Comparison of ENCODE assay signal across 9 mouse cellular contexts in the genomic region with DNA sequence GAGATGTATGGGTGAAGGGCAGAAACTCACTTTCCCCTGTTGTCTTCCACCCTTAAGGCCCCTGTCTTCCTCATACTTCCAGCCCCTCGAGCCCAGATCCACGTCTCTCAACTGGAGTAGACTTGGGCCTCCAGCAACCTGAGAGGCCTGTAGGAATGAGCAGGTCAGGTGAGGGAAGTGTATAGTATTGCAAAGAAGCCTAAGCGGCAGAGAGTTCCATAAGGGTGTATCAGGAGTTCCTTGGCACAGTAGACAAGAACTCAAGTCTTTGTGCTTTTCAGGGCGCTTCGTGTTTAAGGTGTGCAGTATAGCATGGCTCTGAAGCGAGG. TPM values are rescaled to one million over a fixed set of nuclear protein-coding genes. Genes with fewer than 3 reads are reported as not detected.
A peak's percentile ranks its signal among the peaks of the same experiment; 100 is the strongest.
DNase-seq lines count a peak whose midpoint lies in the region; ATAC-seq and TF ChIP-seq lines count a peak whose summit lies in the region.
"Had no signal": no experiment of that assay in that cellular context is flagged by ENCODE, and none has a peak within 500 bp of the region (broad histone marks: within the 10 kb centered on the region; RNA-seq: fewer than 3 reads in every experiment).

No protein-coding gene starts in this region.

- H3K9ac ChIP-seq in lung, embryonic 14.5 days: no peak overlapping the region; the same call in 1 of the 2 replicates
- no peak overlapping the region for H3K9ac ChIP-seq in embryonic facial prominence, embryonic 15.5 days
- H3K9ac ChIP-seq in intestine, postnatal 0 days (ENCODE audit: low read depth, low read length): no peak overlapping the region
- H3K9ac ChIP-seq in neural tube, embryonic 13.5 days: peak overlapping the region; percentile 65

- WGBS in lung, embryonic 14.5 days: 73% methylated on average over 6 of the region's 6 CpGs
- 70% methylated on average over 6 of the region's 6 CpGs for WGBS in embryonic facial prominence, embryonic 15.5 days
- WGBS in intestine, postnatal 0 days: 60% methylated on average over 6 of the region's 6 CpGs
- 79% methylated on average over 6 of the region's 6 CpGs for WGBS in neural tube, embryonic 13.5 days

- no peak for ATAC-seq in lung, embryonic 14.5 days (ENCODE audit: insufficient read depth)
- ATAC-seq in embryonic facial prominence, embryonic 15.5 days (ENCODE audit: insufficient number of reproducible peaks, low FRiP score, low TSS enrichment, low read depth): no peak
- ATAC-seq in intestine, postnatal 0 days: no peak
- ATAC-seq in neural tube, embryonic 13.5 days (ENCODE audit: low read depth): no peak
- no peak for ATAC-seq in granulocyte monocyte progenitor cell, adult 5-6 weeks (replicated peaks; ENCODE audit: poor library complexity, severe bottlenecking)

- H3K4me1 ChIP-seq in lung, embryonic 14.5 days (ENCODE audit: insufficient read depth): peaks cover 9% of the 10 kb centered on the region
- H3K4me1 ChIP-seq in embryonic facial prominence, embryonic 15.5 days: peaks cover 48% of the 10 kb centered on the region
- H3K4me1 ChIP-seq in intestine, postnatal 0 days (replicated peaks; ENCODE audit: control insufficient read depth, insufficient read depth, low read length): peaks cover 7% of the 10 kb centered on the region
- peaks cover 36% of the 10 kb centered on the region for H3K4me1 ChIP-seq in neural tube, embryonic 13.5 days (replicated peaks)

- no peak for TF ChIP-seq CTCF in lung, embryonic 14.5 days (IDR thresholded peaks at IDR 0.05; ENCODE audit: low read depth)
- no peak for TF ChIP-seq CTCF in intestine, postnatal 0 days (IDR thresholded peaks at IDR 0.05; ENCODE audit: low read depth)

- peak overlapping the region; percentile 89 for H3K4me2 ChIP-seq in lung, embryonic 14.5 days
- peak overlapping the region; percentile 89 for H3K4me2 ChIP-seq in embryonic facial prominence, embryonic 15.5 days (replicated peaks)
- H3K4me2 ChIP-seq in intestine, postnatal 0 days (replicated peaks; ENCODE audit: low read depth): peak overlapping the region; percentile 88
- peak overlapping the region; percentile 71 for H3K4me2 ChIP-seq in neural tube, embryonic 13.5 days

- H3K4me3 ChIP-seq in lung, embryonic 14.5 days (ENCODE audit: low read depth, low read length): peak overlapping the region; percentile 65
- peak overlapping the region; percentile 74 for H3K4me3 ChIP-seq in embryonic facial prominence, embryonic 15.5 days (replicated peaks)
- H3K4me3 ChIP-seq in intestine, postnatal 0 days (ENCODE audit: low read depth, low read length): no peak overlapping the region
- H3K4me3 ChIP-seq in neural tube, embryonic 13.5 days: peak overlapping the region; percentile 59

- peak overlapping the region; percentile 90 for H3K27ac ChIP-seq in lung, embryonic 14.5 days (ENCODE audit: low read depth)
- H3K27ac ChIP-seq in embryonic facial prominence, embryonic 15.5 days (replicated peaks): peak overlapping the region; percentile 85
- peak overlapping the region; percentile 88 for H3K27ac ChIP-seq in intestine, postnatal 0 days (ENCODE audit: low read depth, low read length)
- 0 out of 2 replicates have a peak overlapping the region, but pooled peaks have one; percentile 64 for H3K27ac ChIP-seq in neural tube, embryonic 13.5 days (replicated peaks)

- DNase-seq in lung, embryonic 14.5 days: peak; percentile 23
- DNase-seq in lung, adult 18-20 months: no peak
- no peak for DNase-seq in urinary bladder, postnatal 36 days (ENCODE audit: low spot score in 2 of 2)
- no peak for DNase-seq in urinary bladder, postnatal 4 days (ENCODE audit: low spot score in 2 of 2)

- H3K27me3 ChIP-seq in lung, embryonic 14.5 days (ENCODE audit: insufficient read depth, low read length): peaks cover 18% of the 10 kb centered on the region; the same call in 1 of the 2 replicates
- H3K27me3 ChIP-seq in embryonic facial prominence, embryonic 15.5 days: peaks cover 21% of the 10 kb centered on the region
- no peaks in the 10 kb centered on the region for H3K27me3 ChIP-seq in intestine, postnatal 0 days (replicated peaks; ENCODE audit: control insufficient read depth, insufficient read depth, low read length)
- peaks cover 35% of the 10 kb centered on the region for H3K27me3 ChIP-seq in neural tube, embryonic 13.5 days

- no peaks in the 10 kb centered on the region for H3K36me3 ChIP-seq in lung, embryonic 14.5 days (ENCODE audit: insufficient read depth)
- H3K36me3 ChIP-seq in embryonic facial prominence, embryonic 15.5 days: no peaks in the 10 kb centered on the region
- H3K36me3 ChIP-seq in intestine, postnatal 0 days (ENCODE audit: control insufficient read depth, insufficient read depth): no peaks in the 10 kb centered on the region
- no peaks in the 10 kb centered on the region for H3K36me3 ChIP-seq in neural tube, embryonic 13.5 days

- no peaks in the 10 kb centered on the region for H3K9me3 ChIP-seq in lung, embryonic 14.5 days (ENCODE audit: low read depth, low read length)
- H3K9me3 ChIP-seq in embryonic facial prominence, embryonic 15.5 days (replicated peaks): no peaks in the 10 kb centered on the region
- H3K9me3 ChIP-seq in intestine, postnatal 0 days (ENCODE audit: control insufficient read depth): no peaks in the 10 kb centered on the region
- no peaks in the 10 kb centered on the region for H3K9me3 ChIP-seq in neural tube, embryonic 13.5 days

RNA-seq across cellular contexts. Expression of gene Tedc1, which starts 1.5 kb away (rescaled TPM):
- 35.1 and 35.4 TPM in 2 replicates for polyA plus RNA-seq in lung, embryonic 14.5 days (2014; fragmentation: Nextera tagmentation; extraction: Ambion mirVana)
- polyA plus RNA-seq in embryonic facial prominence, embryonic 15.5 days (2015; fragmentation: Nextera tagmentation; extraction: Ambion mirVana): 29.6 and 36.8 TPM in 2 replicates
- polyA plus RNA-seq in intestine, postnatal 0 days (2015; fragmentation: Nextera tagmentation; extraction: Ambion mirVana): 5.5 and 6.8 TPM in 2 replicates
- polyA plus RNA-seq in neural tube, embryonic 13.5 days (2015; fragmentation: Nextera tagmentation; extraction: Ambion mirVana): 17.1 and 18.7 TPM in 2 replicates
- 6.5 and 11.1 TPM in 2 replicates for total RNA-seq in granulocyte monocyte progenitor cell, adult 5-6 weeks (2014; fragmentation: Nextera tagmentation)
- total RNA-seq in granulocyte monocyte progenitor cell, adult 5-6 weeks (2017): 6.1 and 22.6 TPM in 2 replicates

RNA-seq across cellular contexts. Expression of gene Crip1, which starts 8.6 kb away (rescaled TPM):
- 237 and 267 TPM in 2 replicates for polyA plus RNA-seq in lung, embryonic 14.5 days (2014; fragmentation: Nextera tagmentation; extraction: Ambion mirVana)
- polyA plus RNA-seq in embryonic facial prominence, embryonic 15.5 days (2015; fragmentation: Nextera tagmentation; extraction: Ambion mirVana): 436 and 462 TPM in 2 replicates
- 1,918 and 1,992 TPM in 2 replicates for polyA plus RNA-seq in intestine, postnatal 0 days (2015; fragmentation: Nextera tagmentation; extraction: Ambion mirVana)
- 66.3 and 74.9 TPM in 2 replicates for polyA plus RNA-seq in neural tube, embryonic 13.5 days (2015; fragmentation: Nextera tagmentation; extraction: Ambion mirVana)
- total RNA-seq in granulocyte monocyte progenitor cell, adult 5-6 weeks (2014; fragmentation: Nextera tagmentation): 161 and 242 TPM in 2 replicates
- total RNA-seq in granulocyte monocyte progenitor cell, adult 5-6 weeks (2017): 84.6 and 103 TPM in 2 replicates

RNA-seq across cellular contexts. Expression of gene Crip2, which starts 14.7 kb away (rescaled TPM):
- polyA plus RNA-seq in lung, embryonic 14.5 days (2014; fragmentation: Nextera tagmentation; extraction: Ambion mirVana): 266 and 273 TPM in 2 replicates
- 150 and 162 TPM in 2 replicates for polyA plus RNA-seq in embryonic facial prominence, embryonic 15.5 days (2015; fragmentation: Nextera tagmentation; extraction: Ambion mirVana)
- 90.4 and 96.8 TPM in 2 replicates for polyA plus RNA-seq in intestine, postnatal 0 days (2015; fragmentation: Nextera tagmentation; extraction: Ambion mirVana)
- 301 and 350 TPM in 2 replicates for polyA plus RNA-seq in neural tube, embryonic 13.5 days (2015; fragmentation: Nextera tagmentation; extraction: Ambion mirVana)
- not detected in 2 replicates for total RNA-seq in granulocyte monocyte progenitor cell, adult 5-6 weeks (2014; fragmentation: Nextera tagmentation)
- total RNA-seq in granulocyte monocyte progenitor cell, adult 5-6 weeks (2017): 0.46 TPM in 1 of 2 replicates, not detected in the other

RNA-seq across cellular contexts. Expression of gene Tmem121, which starts 31.0 kb away (rescaled TPM):
- 4.3 and 6.1 TPM in 2 replicates for polyA plus RNA-seq in lung, embryonic 14.5 days (2014; fragmentation: Nextera tagmentation; extraction: Ambion mirVana)
- 17.0 and 17.5 TPM in 2 replicates for polyA plus RNA-seq in embryonic facial prominence, embryonic 15.5 days (2015; fragmentation: Nextera tagmentation; extraction: Ambion mirVana)
- 3.4 and 3.5 TPM in 2 replicates for polyA plus RNA-seq in intestine, postnatal 0 days (2015; fragmentation: Nextera tagmentation; extraction: Ambion mirVana)
- polyA plus RNA-seq in neural tube, embryonic 13.5 days (2015; fragmentation: Nextera tagmentation; extraction: Ambion mirVana): 33.5 and 33.9 TPM in 2 replicates
- total RNA-seq in granulocyte monocyte progenitor cell, adult 5-6 weeks (2014; fragmentation: Nextera tagmentation): 0.17 TPM in 1 of 2 replicates, not detected in the other
- total RNA-seq in granulocyte monocyte progenitor cell, adult 5-6 weeks (2017): not detected in 2 replicates
- total RNA-seq: liver, adult 2 months had no signal
- polyA plus RNA-seq: liver, adult 2 months had no signal

RNA-seq across cellular contexts. Expression of gene Mta1, which starts 56.6 kb away (rescaled TPM):
- polyA plus RNA-seq in lung, embryonic 14.5 days (2014; fragmentation: Nextera tagmentation; extraction: Ambion mirVana): 22.8 and 24.1 TPM in 2 replicates
- polyA plus RNA-seq in embryonic facial prominence, embryonic 15.5 days (2015; fragmentation: Nextera tagmentation; extraction: Ambion mirVana): 14.7 and 15.6 TPM in 2 replicates
- polyA plus RNA-seq in intestine, postnatal 0 days (2015; fragmentation: Nextera tagmentation; extraction: Ambion mirVana): 4.9 and 5.6 TPM in 2 replicates
- 14.8 and 15.1 TPM in 2 replicates for polyA plus RNA-seq in neural tube, embryonic 13.5 days (2015; fragmentation: Nextera tagmentation; extraction: Ambion mirVana)
- 73.6 and 85.1 TPM in 2 replicates for total RNA-seq in granulocyte monocyte progenitor cell, adult 5-6 weeks (2014; fragmentation: Nextera tagmentation)
- total RNA-seq in granulocyte monocyte progenitor cell, adult 5-6 weeks (2017): 21.0 and 27.6 TPM in 2 replicates
